Mouse (Mus musculus) E14TG2a.4 (cell line): ENCODE results near the gene Idnk.

Experiments used
- CTCF ChIP-seq: conservative IDR thresholded peaks from 2 replicates; pipeline ENCODE4 v1.5.1; 2014; ENCODE audit warnings: low read length
- POU5F1 ChIP-seq: IDR thresholded peaks from 2 replicates; pipeline ENCODE4 v1.6.1; 2014; ENCODE audit warnings: low read length, borderline replicate concordance

DNA sequence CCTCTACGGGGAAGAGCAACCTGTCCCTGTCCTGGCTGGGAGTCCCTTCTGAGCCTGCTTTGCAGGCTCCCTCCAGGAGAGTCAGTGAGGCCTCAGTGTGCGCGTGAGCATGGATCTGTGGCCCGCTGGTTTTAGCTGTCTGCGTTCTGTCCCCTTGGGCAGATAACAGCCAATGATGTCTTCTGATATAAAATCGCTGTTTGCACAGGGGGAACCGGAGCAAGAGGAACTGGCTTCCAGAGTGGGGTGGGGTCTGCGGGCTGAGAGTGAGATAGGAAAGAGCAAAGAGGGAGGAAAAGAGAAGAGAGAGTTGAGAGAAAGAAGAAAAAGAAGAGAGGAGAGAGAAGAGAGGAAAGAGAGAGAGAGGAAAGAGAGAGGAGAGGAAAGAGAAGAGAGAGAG lies 413 bp upstream of the Idnk start:
- TF ChIP-seq CTCF (no peak), POU5F1 (no peak)
